Mouse (Mus musculus) ES-Bruce4 (cell line): ENCODE results near the gene Cfap54.

Source experiments
- CTCF ChIP-seq: IDR thresholded peaks from one replicate; pipeline ENCODE4 v1.8.1; 2011; ENCODE audit warnings: low read depth, low read length
- EP300 ChIP-seq: IDR thresholded peaks from 2 replicates; pipeline ENCODE4 v1.6.1; 2011; ENCODE audit warnings: low read depth, low read length; ENCODE audit not compliant: insufficient read depth
- POLR2A ChIP-seq: IDR thresholded peaks from one replicate; pipeline ENCODE4 v1.8.1; 2011; ENCODE audit warnings: low read length; ENCODE audit not compliant: insufficient read depth

- no peak for TF ChIP-seq POLR2A
- TF ChIP-seq CTCF: no peak
- TF ChIP-seq EP300: no peak
These were observed 34.3 kb upstream of the Cfap54 start for GRCm38 (mm10) chr10:93115743-93116142.
